Mouse (Mus musculus): ENCODE data around the gene Zfyve9. TPM values are rescaled to one million over a fixed set of nuclear protein-coding genes. Genes with fewer than 3 reads are reported as not detected.

The Zfyve9 gene
- polyA plus RNA-seq, 1 experiment from 2014 or later, result 7.2 TPM

GRCm38 (mm10) chr4:108634696-108635095 is 145.9 kb downstream of the Zfyve9 start:
- peaks cover 92% of the 10 kb centered on the region for H3K36me3 ChIP-seq
- no peak overlapping the region for H3K27ac ChIP-seq
- H3K4me2 ChIP-seq, result no peak overlapping the region
- no peaks in the 10 kb centered on the region for H3K4me1 ChIP-seq
- H3K4me3 ChIP-seq, result no peak overlapping the region
- 67% methylated on average over 4 of the region's 4 CpGs for WGBS
- no peaks in the 10 kb centered on the region for H3K9me3 ChIP-seq
- no peak overlapping the region for H3K9ac ChIP-seq
- H3K27me3 ChIP-seq, result no peaks in the 10 kb centered on the region
- no peak for ATAC-seq (ENCODE audit: insufficient number of reproducible peaks, insufficient read depth, low FRiP score, low TSS enrichment, low read depth)

- WGBS, result 90% methylated on average over 12 of the region's 12 CpGs
- Histone ChIP-seq H3K4me3 (no peak overlapping the region), H3K4me2 (no peak overlapping the region), H3K36me3 (peaks cover 92% of the 10 kb centered on the region), H3K9me3 (no peaks in the 10 kb centered on the region), H3K9ac (no peak overlapping the region), H3K27me3 (no peaks in the 10 kb centered on the region), H3K4me1 (no peaks in the 10 kb centered on the region), H3K27ac (no peak overlapping the region)
- no peak for ATAC-seq (ENCODE audit: insufficient number of reproducible peaks, insufficient read depth, low FRiP score, low TSS enrichment, low read depth)
Measured at GRCm38 (mm10) chr4:108633703-108634102, 146.9 kb downstream of the Zfyve9 start.

- Histone ChIP-seq H3K27me3 (no peaks in the 10 kb centered on the region), H3K9me3 (no peaks in the 10 kb centered on the region), H3K4me2 (no peak overlapping the region), H3K9ac (no peak overlapping the region), H3K27ac (no peak overlapping the region), H3K36me3 (peaks cover 95% of the 10 kb centered on the region), H3K4me3 (no peak overlapping the region), H3K4me1 (no peaks in the 10 kb centered on the region)
- ATAC-seq (ENCODE audit: insufficient number of reproducible peaks, insufficient read depth, low FRiP score, low TSS enrichment, low read depth), result no peak
- 92% methylated on average over 4 of the region's 4 CpGs for WGBS
Measured at GRCm38 (mm10) chr4:108631616-108632015, 149.0 kb downstream of the Zfyve9 start.

GRCm38 (mm10) chr4:108630096-108630495 is 150.5 kb downstream of the Zfyve9 start:
- H3K4me3 ChIP-seq, result no peak overlapping the region
- peaks cover 98% of the 10 kb centered on the region for H3K36me3 ChIP-seq
- ATAC-seq (ENCODE audit: insufficient number of reproducible peaks, insufficient read depth, low FRiP score, low TSS enrichment, low read depth), result no peak
- H3K27ac ChIP-seq, result no peak overlapping the region
- no peaks in the 10 kb centered on the region for H3K27me3 ChIP-seq
- H3K4me1 ChIP-seq, result no peaks in the 10 kb centered on the region
- WGBS, result 95% methylated on average over 9 of the region's 9 CpGs
- H3K9me3 ChIP-seq, result no peaks in the 10 kb centered on the region
- H3K4me2 ChIP-seq, result no peak overlapping the region
- H3K9ac ChIP-seq, result no peak overlapping the region

- no peak overlapping the region for H3K4me2 ChIP-seq
- no peaks in the 10 kb centered on the region for H3K9me3 ChIP-seq
- no peak overlapping the region for H3K4me3 ChIP-seq
- ATAC-seq (ENCODE audit: insufficient number of reproducible peaks, insufficient read depth, low FRiP score, low TSS enrichment, low read depth), result no peak
- H3K27ac ChIP-seq, result no peak overlapping the region
- 90% methylated on average over 7 of the region's 7 CpGs for WGBS
- peaks cover 97% of the 10 kb centered on the region for H3K36me3 ChIP-seq
- no peak overlapping the region for H3K9ac ChIP-seq
- no peaks in the 10 kb centered on the region for H3K4me1 ChIP-seq
- H3K27me3 ChIP-seq, result no peaks in the 10 kb centered on the region
Measured at GRCm38 (mm10) chr4:108629363-108629880, 151.2 kb downstream of the Zfyve9 start.

GRCm38 (mm10) chr4:108627066-108627465 is 153.5 kb downstream of the Zfyve9 start:
- H3K4me2 ChIP-seq, result no peak overlapping the region
- H3K27ac ChIP-seq, result no peak overlapping the region
- no peaks in the 10 kb centered on the region for H3K27me3 ChIP-seq
- no peaks in the 10 kb centered on the region for H3K9me3 ChIP-seq
- ATAC-seq (ENCODE audit: insufficient number of reproducible peaks, insufficient read depth, low FRiP score, low TSS enrichment, low read depth), result no peak
- H3K36me3 ChIP-seq, result peaks cover 88% of the 10 kb centered on the region
- H3K4me1 ChIP-seq, result no peaks in the 10 kb centered on the region
- H3K4me3 ChIP-seq, result no peak overlapping the region
- no peak overlapping the region for H3K9ac ChIP-seq
- 90% methylated on average over 5 of the region's 5 CpGs for WGBS

- no peaks in the 10 kb centered on the region for H3K9me3 ChIP-seq
- H3K9ac ChIP-seq, result no peak overlapping the region
- H3K4me3 ChIP-seq, result no peak overlapping the region
- ATAC-seq (ENCODE audit: insufficient number of reproducible peaks, insufficient read depth, low FRiP score, low TSS enrichment, low read depth), result no peak
- peaks cover 33% of the 10 kb centered on the region for H3K36me3 ChIP-seq
- 93% methylated on average over 6 of the region's 6 CpGs for WGBS
- no peak overlapping the region for H3K27ac ChIP-seq
- no peaks in the 10 kb centered on the region for H3K27me3 ChIP-seq
- peaks cover 16% of the 10 kb centered on the region for H3K4me1 ChIP-seq
- no peak overlapping the region for H3K4me2 ChIP-seq
Measured at GRCm38 (mm10) chr4:108621504-108621903, 159.1 kb downstream of the Zfyve9 start.

GRCm38 (mm10) chr4:108620536-108620935 is 160.1 kb downstream of the Zfyve9 start:
- ATAC-seq (ENCODE audit: insufficient number of reproducible peaks, insufficient read depth, low FRiP score, low TSS enrichment, low read depth), result no peak
- H3K9ac ChIP-seq, result peak overlapping the region; percentile 88
- H3K36me3 ChIP-seq, result peaks cover 23% of the 10 kb centered on the region
- peaks cover 16% of the 10 kb centered on the region for H3K4me1 ChIP-seq
- H3K9me3 ChIP-seq, result no peaks in the 10 kb centered on the region
- peak overlapping the region; percentile 76 for H3K4me2 ChIP-seq
- WGBS, result 19% methylated on average over 8 of the region's 8 CpGs
- H3K4me3 ChIP-seq, result peak overlapping the region; percentile 71
- H3K27me3 ChIP-seq, result no peaks in the 10 kb centered on the region
- peak overlapping the region; percentile 95 for H3K27ac ChIP-seq

GRCm38 (mm10) chr4:108619587-108620341 is 160.8 kb downstream of the Zfyve9 start, which contains the start of gene Cc2d1b:
Gene Cc2d1b, plus strand, starts transcription at chr4:108619940.
- Histone ChIP-seq H3K4me1 (peaks cover 16% of the 10 kb centered on the region), H3K9ac (peak within 1 kb of the TSS; percentile 88), H3K36me3 (peaks cover 16% of the 10 kb centered on the region), H3K9me3 (no peaks in the 10 kb centered on the region), H3K4me3 (peak within 1 kb of the TSS; percentile 71), H3K4me2 (peak within 1 kb of the TSS; percentile 76), H3K27me3 (no peaks in the 10 kb centered on the region), H3K27ac (peak within 1 kb of the TSS; percentile 95)
- peak; percentile 93 for ATAC-seq (ENCODE audit: insufficient number of reproducible peaks, insufficient read depth, low FRiP score, low TSS enrichment, low read depth)
- under 1% methylated on average over 86 of the region's 86 CpGs for WGBS

GRCm38 (mm10) chr4:108619165-108619564 is 161.4 kb downstream of the Zfyve9 start:
- peak overlapping the region; percentile 95 for H3K27ac ChIP-seq
- WGBS, result under 1% methylated on average over 10 of the region's 10 CpGs
- ATAC-seq (ENCODE audit: insufficient number of reproducible peaks, insufficient read depth, low FRiP score, low TSS enrichment, low read depth), result peak; percentile 33
- H3K27me3 ChIP-seq, result no peaks in the 10 kb centered on the region
- peaks cover 16% of the 10 kb centered on the region for H3K4me1 ChIP-seq
- no peaks in the 10 kb centered on the region for H3K9me3 ChIP-seq
- H3K4me3 ChIP-seq, result peak overlapping the region; percentile 71
- peaks cover 13% of the 10 kb centered on the region for H3K36me3 ChIP-seq
- peak overlapping the region; percentile 88 for H3K9ac ChIP-seq
- peak overlapping the region; percentile 76 for H3K4me2 ChIP-seq

GRCm38 (mm10) chr4:108618586-108618985 is 162.0 kb downstream of the Zfyve9 start:
- peak overlapping the region; percentile 71 for H3K4me3 ChIP-seq
- no peak for ATAC-seq (ENCODE audit: insufficient number of reproducible peaks, insufficient read depth, low FRiP score, low TSS enrichment, low read depth)
- H3K36me3 ChIP-seq, result peaks cover 9% of the 10 kb centered on the region
- H3K27me3 ChIP-seq, result no peaks in the 10 kb centered on the region
- H3K4me2 ChIP-seq, result peak overlapping the region; percentile 76
- H3K4me1 ChIP-seq, result peaks cover 16% of the 10 kb centered on the region
- peak overlapping the region; percentile 95; the same call in 1 of the 2 replicates for H3K27ac ChIP-seq
- peak overlapping the region; percentile 88 for H3K9ac ChIP-seq
- H3K9me3 ChIP-seq, result no peaks in the 10 kb centered on the region
- WGBS, result 61% methylated on average over 4 of the region's 4 CpGs

GRCm38 (mm10) chr4:108610935-108611334 is 169.7 kb downstream of the Zfyve9 start:
- 88% methylated on average over 5 of the region's 5 CpGs for WGBS
- no peak overlapping the region for H3K27ac ChIP-seq
- H3K36me3 ChIP-seq, result peaks cover 21% of the 10 kb centered on the region
- H3K4me1 ChIP-seq, result no peaks in the 10 kb centered on the region
- H3K4me3 ChIP-seq, result no peak overlapping the region
- H3K4me2 ChIP-seq, result no peak overlapping the region
- no peaks in the 10 kb centered on the region for H3K9me3 ChIP-seq
- H3K27me3 ChIP-seq, result no peaks in the 10 kb centered on the region
- ATAC-seq (ENCODE audit: insufficient number of reproducible peaks, insufficient read depth, low FRiP score, low TSS enrichment, low read depth), result no peak
- no peak overlapping the region for H3K9ac ChIP-seq
